Mouse (Mus musculus) kidney, postnatal 36 days (tissue): ENCODE results near the gene Angel2.

Source experiments
- DNase-seq, 2 experiments: peaks; one replicate each; pipeline ENCODE4 v3.0.0; 2021 to 2022; ENCODE audit warnings: mixed read lengths in 2 of 2

Gene Angel2

GRCm38 (mm10) chr1:190930181-190930580, 5.3 kb downstream of the Angel2 start:
- no peak for DNase-seq

- no peak for DNase-seq
Observed at GRCm38 (mm10) chr1:190939803-190940202, 14.9 kb downstream of the Angel2 start.

GRCm38 (mm10) chr1:190944109-190944760, 19.3 kb downstream of the Angel2 start:
- peak; percentile 71 to 89 for DNase-seq

GRCm38 (mm10) chr1:190947986-190948385, 23.1 kb downstream of the Angel2 start:
- DNase-seq = no peak

- peak; percentile 27 to 38 for DNase-seq
Observed at GRCm38 (mm10) chr1:190948439-190948838, 23.5 kb downstream of the Angel2 start.

GRCm38 (mm10) chr1:190948846-190949245, 23.9 kb downstream of the Angel2 start:
- peak; percentile 25 to 27 for DNase-seq

- no peak for DNase-seq
Observed at GRCm38 (mm10) chr1:190951014-190951413, 26.1 kb downstream of the Angel2 start.

GRCm38 (mm10) chr1:190953009-190953408, 28.1 kb downstream of the Angel2 start:
- no peak for DNase-seq

GRCm38 (mm10) chr1:190958821-190959220, 33.9 kb downstream of the Angel2 start:
- no peak for DNase-seq

GRCm38 (mm10) chr1:190962760-190963159, 37.8 kb downstream of the Angel2 start:
- DNase-seq = no peak

- peak; percentile 39 to 55 for DNase-seq
Observed at GRCm38 (mm10) chr1:190964992-190965780, 40.3 kb downstream of the Angel2 start.

- DNase-seq = no peak
Observed at GRCm38 (mm10) chr1:190968010-190968409, 43.1 kb downstream of the Angel2 start.

GRCm38 (mm10) chr1:190971708-190972610, 47.0 kb downstream of the Angel2 start:
- no peak for DNase-seq

- no peak for DNase-seq
Observed at GRCm38 (mm10) chr1:190972612-190973192, 47.8 kb downstream of the Angel2 start.

GRCm38 (mm10) chr1:190974191-190974590, 49.3 kb downstream of the Angel2 start:
- DNase-seq = no peak

- no peak for DNase-seq
Observed at GRCm38 (mm10) chr1:190974833-190975232, 49.9 kb downstream of the Angel2 start.

GRCm38 (mm10) chr1:190976887-190977573, 52.1 kb downstream of the Angel2 start:
- DNase-seq = no peak

GRCm38 (mm10) chr1:190978001-190978400, 53.1 kb downstream of the Angel2 start:
- no peak for DNase-seq

GRCm38 (mm10) chr1:190978511-190979073, 53.7 kb downstream of the Angel2 start:
- DNase-seq = peak in 1 of 2 experiments; percentile 27

GRCm38 (mm10) chr1:190979100-190979563, 54.2 kb downstream of the Angel2 start, which contains the start of gene Vash2:
Gene Vash2 (minus strand): TSS chr1:190979296.
- DNase-seq = peak; percentile 73 to 77

GRCm38 (mm10) chr1:190980470-190980869, 55.6 kb downstream of the Angel2 start:
- DNase-seq = no peak
